Mouse (Mus musculus): ENCODE results near the gene Rapgef2.
"Not testable (repeated sequence)": the region's sequence is repeated elsewhere in the genome, so short reads cannot be mapped to it uniquely, and the experiment has no call there.

The Rapgef2 gene

GRCm38 (mm10) chr3:79248659-79249235 is 37.6 kb downstream of the Rapgef2 start:
- CTCF ChIA-PET: interaction anchor here in 3 of 4 experiments (0.6 to 0.7 kb wide), 3 partner anchors 11 to 198 kb away, joined by 3 to 6 read pairs (median 5); no protein-coding TSS in a partner anchor
- POLR2A ChIA-PET: interaction anchor here in 2 of 4 experiments (0.6 to 2.2 kb wide), 10 partner anchors 10 to 282 kb away, joined by 3 to 5 read pairs (median 3); partner anchors contain the start of gene Rapgef2 (in 1 of the 2)

- POLR2A ChIA-PET: interaction anchor here in 1 of 4 experiments (1.1 to 2.2 kb wide), 7 partner anchors 9 to 283 kb away, joined by 3 to 5 read pairs (median 4); partner anchors contain the start of gene Rapgef2
- CTCF ChIA-PET: interaction anchor here in 1 of 4 experiments (0.6 kb wide), 1 partner anchor 121 kb away, joined by 5 read pairs; no protein-coding TSS in a partner anchor
Observed at GRCm38 (mm10) chr3:79248208-79248607, 38.1 kb downstream of the Rapgef2 start.

- ChIA-PET POLR2A (interaction anchor here in 2 of 4 experiments (0.6 to 1.8 kb wide), 4 partner anchors 21 to 296 kb away, joined by 3 to 5 read pairs (median 4); partner anchors contain the start of gene Rapgef2 (in 1 of the 2)), CTCF (no interaction called here)
Observed at GRCm38 (mm10) chr3:79244347-79244746, 42.0 kb downstream of the Rapgef2 start.

- CTCF ChIA-PET: no interaction called here
- POLR2A ChIA-PET: interaction anchor here in 2 of 4 experiments (1.3 to 1.7 kb wide), 2 partner anchors 19 to 43 kb away, joined by 3 to 5 read pairs; partner anchors contain the start of gene Rapgef2 (in 1 of the 2)
Observed at GRCm38 (mm10) chr3:79242922-79243705, 43.2 kb downstream of the Rapgef2 start.

- ChIA-PET CTCF (no interaction called here), POLR2A (interaction anchor here in 1 of 4 experiments (1.7 kb wide), 1 partner anchor 20 kb away, joined by 5 read pairs; no protein-coding TSS in a partner anchor)
Observed at GRCm38 (mm10) chr3:79242298-79242697, 44.0 kb downstream of the Rapgef2 start.

GRCm38 (mm10) chr3:79239066-79239462 is 47.3 kb downstream of the Rapgef2 start:
- POLR2A ChIA-PET: interaction anchor here in 1 of 4 experiments (1.1 to 1.2 kb wide), 2 partner anchors 9 to 17 kb away, joined by 4 to 5 read pairs; no protein-coding TSS in a partner anchor
- CTCF ChIA-PET: interaction anchor here in 2 of 4 experiments (0.6 to 2.5 kb wide), 2 partner anchors 37 to 644 kb away, joined by 3 to 6 read pairs; no protein-coding TSS in a partner anchor

- ChIA-PET CTCF (interaction anchor here in 2 of 4 experiments (1.0 to 2.5 kb wide), 3 partner anchors 17 to 36 kb away, joined by 3 to 6 read pairs (median 3); no protein-coding TSS in a partner anchor), POLR2A (interaction anchor here in 2 of 4 experiments (0.7 to 1.7 kb wide), 15 partner anchors 9 to 390 kb away, joined by 3 to 8 read pairs (median 4); partner anchors contain the start of gene 4930579G24Rik (in 1 of the 2))
Observed at GRCm38 (mm10) chr3:79238456-79239065, 47.8 kb downstream of the Rapgef2 start.

- CTCF ChIA-PET: interaction anchor here in 3 of 4 experiments (0.6 to 2.5 kb wide), 4 partner anchors 11 to 36 kb away, joined by 3 to 6 read pairs (median 4); no protein-coding TSS in a partner anchor
Observed at GRCm38 (mm10) chr3:79237619-79238342, 48.5 kb downstream of the Rapgef2 start.

GRCm38 (mm10) chr3:79234485-79234884 is 51.8 kb downstream of the Rapgef2 start:
- POLR2A ChIA-PET: no interaction called here

More at GRCm38 (mm10) chr3:79237619-79238342, 48.5 kb downstream of the Rapgef2 start:
- POLR2A ChIA-PET: interaction anchor here in 2 of 4 experiments (0.7 to 1.7 kb wide), 15 partner anchors 8 to 391 kb away, joined by 3 to 8 read pairs (median 3); partner anchors contain the start of gene 4930579G24Rik (in 1 of the 2)

GRCm38 (mm10) chr3:79233478-79234415 is 52.6 kb downstream of the Rapgef2 start:
- ChIA-PET POLR2A (interaction anchor here in 1 of 4 experiments (1.1 to 1.2 kb wide), 2 partner anchors 12 to 20 kb away, joined by 3 read pairs; no protein-coding TSS in a partner anchor), CTCF (no interaction called here)

More at GRCm38 (mm10) chr3:79234485-79234884, 51.8 kb downstream of the Rapgef2 start:
- CTCF ChIA-PET: no interaction called here

- ChIA-PET CTCF (interaction anchor here in 3 of 4 experiments (0.6 to 1.7 kb wide), 4 partner anchors 9 to 29 kb away, joined by 3 to 4 read pairs (median 3); no protein-coding TSS in a partner anchor), POLR2A (interaction anchor here in 2 of 4 experiments (0.6 to 1.7 kb wide), 7 partner anchors 10 to 251 kb away, joined by 3 to 5 read pairs (median 3); no protein-coding TSS in a partner anchor)
Observed at GRCm38 (mm10) chr3:79230718-79231117, 55.6 kb downstream of the Rapgef2 start.

GRCm38 (mm10) chr3:79229546-79229945 is 56.8 kb downstream of the Rapgef2 start:
- ChIA-PET POLR2A (interaction anchor here in 2 of 4 experiments (0.7 to 1.7 kb wide), 5 partner anchors 8 to 260 kb away, joined by 3 to 5 read pairs (median 3); no protein-coding TSS in a partner anchor), CTCF (no interaction called here)

- POLR2A ChIA-PET: interaction anchor here in 1 of 4 experiments (0.7 to 1.0 kb wide), 2 partner anchors 9 kb away, joined by 3 read pairs; no protein-coding TSS in a partner anchor
- CTCF ChIA-PET: no interaction called here
Observed at GRCm38 (mm10) chr3:79228304-79228703, 58.0 kb downstream of the Rapgef2 start.

- ChIA-PET CTCF (no interaction called here), POLR2A (interaction anchor here in 1 of 4 experiments (0.7 to 1.1 kb wide), 3 partner anchors 8 to 10 kb away, joined by 3 to 5 read pairs (median 3); no protein-coding TSS in a partner anchor)
Observed at GRCm38 (mm10) chr3:79227356-79228088, 58.8 kb downstream of the Rapgef2 start.

- CTCF ChIA-PET: not testable (repeated sequence)
- POLR2A ChIA-PET: interaction anchor here in 1 of 4 experiments (0.7 to 1.1 kb wide), 2 partner anchors 9 to 205 kb away, joined by 4 to 5 read pairs; no protein-coding TSS in a partner anchor
Observed at GRCm38 (mm10) chr3:79226807-79227206, 59.5 kb downstream of the Rapgef2 start.
